Mouse (Mus musculus) limb, embryonic 10.5 days (tissue): ENCODE results near the gene Gm20403. TPM values are rescaled to one million over a fixed set of nuclear protein-coding genes. Genes with fewer than 3 reads are reported as not detected.

Source experiments
- DNase-seq: peaks from one replicate; pipeline ENCODE4 v3.0.0-alpha.2; 2017; ENCODE audit warnings: low spot score
- H3K27ac ChIP-seq: fragments of 300-500 bp; sonication (generic); 2 replicates; pipeline ENCODE4 v1.5.1; 2016; ENCODE audit warnings: mild to moderate bottlenecking
- H3K27me3 ChIP-seq: fragments of 300-500 bp; sonication (generic); 2 replicates; pipeline ENCODE4 v1.6.1; 2016; ENCODE audit warnings: low read depth, mild to moderate bottlenecking; ENCODE audit not compliant: poor library complexity, severe bottlenecking
- H3K36me3 ChIP-seq: fragments of 300-500 bp; sonication (generic); 2 replicates; pipeline ENCODE4 v1.6.1; 2016; ENCODE audit warnings: mild to moderate bottlenecking, moderate library complexity
- H3K4me1 ChIP-seq: fragments of 300-500 bp; sonication (generic); 2 replicates; pipeline ENCODE4 v1.6.1; 2016
- H3K4me3 ChIP-seq: fragments of 300-500 bp; sonication (generic); 2 replicates; pipeline ENCODE4 v1.5.1; 2016; ENCODE audit warnings: mild to moderate bottlenecking, moderate library complexity
- H3K9me3 ChIP-seq: fragments of 300-500 bp; sonication (generic); replicated peaks from 2 replicates; pipeline ENCODE4 v1.6.1; 2016; ENCODE audit warnings: mild to moderate bottlenecking
- WGBS: fragments of 180-500 bp; shearing (Covaris S2); methylation state at CpG from one replicate; pipeline ENCODE4 v1.1.7; 2016; 5-methylcytosine and 5-hydroxymethylcytosine counted together
- polyA plus RNA-seq: library from polyadenylated mRNA; unstranded; fragments of >200 nt; fragmentation: Nextera tagmentation; extraction: Ambion mirVana; gene quantifications from 2 replicates; pipeline ENCODE4 v1.2.1, GENCODE M21; 2016

The Gm20403 gene
- polyA plus RNA-seq, 1 experiment from 2014 or later: not detected

- DNase-seq: peak; percentile 79
Observed at GRCm38 (mm10) chr12:54985257-54986051, 875 bp downstream of the Gm20403 start.

GRCm38 (mm10) chr12:54984701-54985256 lies 1.6 kb downstream of the Gm20403 start:
- peak; percentile 79 for DNase-seq
- H3K9me3 ChIP-seq: no peaks in the 10 kb centered on the region
- H3K27me3 ChIP-seq: no peaks in the 10 kb centered on the region
- peaks cover 30% of the 10 kb centered on the region for H3K36me3 ChIP-seq
- peak overlapping the region; percentile 97 for H3K27ac ChIP-seq
- peak overlapping the region; percentile 77 for H3K4me3 ChIP-seq
- H3K4me1 ChIP-seq: peaks cover 10% of the 10 kb centered on the region
- 1% methylated on average over 42 of the region's 42 CpGs for WGBS

More at GRCm38 (mm10) chr12:54985257-54986051, 875 bp downstream of the Gm20403 start:
- peaks cover 10% of the 10 kb centered on the region for H3K4me1 ChIP-seq
- WGBS: under 1% methylated on average over 115 of the region's 117 CpGs
- no peaks in the 10 kb centered on the region for H3K9me3 ChIP-seq
- peak overlapping the region; percentile 97 for H3K27ac ChIP-seq
- H3K36me3 ChIP-seq: peaks cover 23% of the 10 kb centered on the region
- peak overlapping the region; percentile 77 for H3K4me3 ChIP-seq
- H3K27me3 ChIP-seq: no peaks in the 10 kb centered on the region

GRCm38 (mm10) chr12:54982935-54983715 lies 3.2 kb downstream of the Gm20403 start:
- WGBS: 80% methylated on average over 7 of the region's 7 CpGs
- Histone ChIP-seq H3K27ac (no peak overlapping the region), H3K9me3 (no peaks in the 10 kb centered on the region), H3K27me3 (no peaks in the 10 kb centered on the region), H3K4me3 (no peak overlapping the region), H3K36me3 (peaks cover 34% of the 10 kb centered on the region), H3K4me1 (peaks cover 10% of the 10 kb centered on the region)
- DNase-seq: no peak

DNA sequence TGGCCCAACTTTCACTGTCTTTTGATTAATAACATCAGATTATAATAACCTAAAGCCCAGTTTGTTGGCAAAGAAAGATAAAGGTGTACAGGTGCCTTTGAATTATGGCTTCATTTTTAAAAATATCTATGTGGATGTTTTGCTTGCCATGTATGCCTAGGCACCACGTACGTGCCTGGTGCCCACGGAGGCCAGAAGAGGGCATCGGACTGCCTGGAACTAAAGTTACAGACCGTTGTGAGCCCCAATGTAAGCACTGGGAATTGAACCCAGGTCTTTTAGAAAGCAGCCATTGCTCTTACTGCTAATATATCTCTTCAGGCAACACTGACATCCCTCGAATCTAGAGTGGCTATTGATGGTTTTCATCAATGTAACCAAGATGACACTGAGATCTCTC lies 4.4 kb downstream of the Gm20403 start:
- Histone ChIP-seq H3K9me3 (no peaks in the 10 kb centered on the region), H3K4me3 (no peak overlapping the region), H3K36me3 (peaks cover 34% of the 10 kb centered on the region), H3K27ac (no peak overlapping the region), H3K4me1 (peaks cover 10% of the 10 kb centered on the region), H3K27me3 (no peaks in the 10 kb centered on the region)
- 77% methylated on average over 6 of the region's 6 CpGs for WGBS
- DNase-seq: no peak

GRCm38 (mm10) chr12:54980939-54981338 lies 5.4 kb downstream of the Gm20403 start:
- WGBS: 91% methylated on average over 5 of the region's 5 CpGs
- Histone ChIP-seq H3K4me1 (peaks cover 13% of the 10 kb centered on the region), H3K36me3 (peaks cover 37% of the 10 kb centered on the region), H3K27ac (no peak overlapping the region), H3K9me3 (no peaks in the 10 kb centered on the region), H3K4me3 (no peak overlapping the region), H3K27me3 (no peaks in the 10 kb centered on the region)
- DNase-seq: no peak

DNA sequence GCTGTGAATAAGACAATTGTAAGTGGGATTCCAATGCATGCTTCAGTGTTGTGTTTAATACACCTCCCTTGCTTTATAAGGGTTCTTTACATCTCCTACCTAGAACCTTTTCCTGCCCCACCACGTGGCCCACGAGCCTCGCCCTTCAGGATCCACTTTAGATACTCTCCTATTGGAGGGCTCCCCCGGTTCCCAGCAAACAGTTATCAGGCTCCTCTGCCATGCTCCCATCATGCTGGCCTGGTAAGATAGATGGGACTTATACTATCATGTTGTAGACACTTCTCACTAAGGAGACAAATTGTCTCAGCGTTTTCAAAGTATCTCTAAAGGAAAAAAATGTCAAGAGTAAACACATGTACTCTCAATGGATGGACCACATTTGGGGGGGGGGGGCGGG lies 5.8 kb downstream of the Gm20403 start:
- Histone ChIP-seq H3K9me3 (no peaks in the 10 kb centered on the region), H3K36me3 (peaks cover 41% of the 10 kb centered on the region), H3K27ac (no peak overlapping the region), H3K4me1 (peaks cover 15% of the 10 kb centered on the region), H3K27me3 (no peaks in the 10 kb centered on the region), H3K4me3 (no peak overlapping the region)
- WGBS: 84% methylated on average over 6 of the region's 6 CpGs
- no peak for DNase-seq

- Histone ChIP-seq H3K27me3 (no peaks in the 10 kb centered on the region), H3K27ac (no peak overlapping the region), H3K36me3 (peaks cover 83% of the 10 kb centered on the region), H3K4me1 (no peaks in the 10 kb centered on the region), H3K9me3 (no peaks in the 10 kb centered on the region), H3K4me3 (no peak overlapping the region)
- 86% methylated on average over 3 of the region's 3 CpGs for WGBS
- DNase-seq: peak; percentile 4
Observed at GRCm38 (mm10) chr12:54969033-54969432, 17.3 kb downstream of the Gm20403 start.

DNA sequence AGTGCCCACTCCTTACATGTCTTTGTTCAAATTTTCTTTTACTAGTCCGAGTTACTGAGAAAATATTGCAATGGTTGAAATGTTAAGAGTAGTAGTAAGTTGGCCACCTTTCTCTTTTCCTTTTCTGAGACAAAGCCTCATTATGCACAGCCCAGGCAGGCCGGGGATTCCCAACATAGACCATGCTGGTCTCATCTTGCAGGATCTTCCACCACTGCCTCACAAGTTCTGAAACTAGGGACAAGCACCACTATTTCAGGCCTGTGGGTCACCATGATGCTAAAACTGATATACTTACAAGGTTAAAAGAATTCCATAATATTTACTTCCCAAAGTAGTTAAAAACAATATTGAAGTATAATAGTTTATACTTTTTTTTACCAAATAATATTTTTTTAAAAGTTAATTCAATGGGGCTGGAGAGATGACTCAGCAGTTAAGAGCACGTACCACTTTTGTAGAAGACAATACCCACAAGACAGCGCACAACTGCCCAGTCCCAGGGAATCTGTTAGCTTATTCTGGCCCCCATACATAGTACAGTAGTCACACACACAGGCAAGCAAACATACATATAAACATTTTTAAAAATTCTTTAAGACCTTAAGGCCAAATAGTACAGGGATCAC lies 20.7 kb downstream of the Gm20403 start:
- DNase-seq: no peak
- Histone ChIP-seq H3K27ac (no peak overlapping the region), H3K36me3 (peaks cover 73% of the 10 kb centered on the region), H3K4me1 (no peaks in the 10 kb centered on the region), H3K27me3 (no peaks in the 10 kb centered on the region), H3K9me3 (no peaks in the 10 kb centered on the region), H3K4me3 (no peak overlapping the region)
- 95% methylated on average over 4 of the region's 4 CpGs for WGBS

- no peaks in the 10 kb centered on the region for H3K4me1 ChIP-seq
- H3K27me3 ChIP-seq: no peaks in the 10 kb centered on the region
- 78% methylated on average over 2 of the region's 2 CpGs for WGBS
- H3K4me3 ChIP-seq: no peak overlapping the region
- H3K27ac ChIP-seq: no peak overlapping the region
- H3K36me3 ChIP-seq: peaks cover 35% of the 10 kb centered on the region
- H3K9me3 ChIP-seq: no peaks in the 10 kb centered on the region
- no peak for DNase-seq
Observed at GRCm38 (mm10) chr12:54959569-54959968, 26.8 kb downstream of the Gm20403 start.

DNA sequence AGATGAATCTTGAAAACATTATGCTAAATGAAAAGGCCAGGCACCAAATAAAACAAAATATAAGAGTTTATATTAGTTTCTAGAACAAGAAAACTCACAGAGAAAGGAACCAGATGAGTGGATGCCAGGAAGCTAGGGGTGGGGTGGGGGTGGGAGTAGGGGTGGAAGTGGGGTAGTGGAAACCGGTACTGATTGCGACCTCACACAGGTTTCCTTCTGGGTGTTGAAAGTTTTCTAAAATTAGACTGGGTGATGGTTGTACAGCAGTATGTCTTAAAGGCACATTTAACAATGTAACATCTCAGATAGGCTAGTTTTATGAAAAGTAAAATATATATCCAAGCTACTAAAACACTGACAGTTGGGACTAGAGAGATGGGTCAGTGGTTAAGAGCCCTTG lies 29.4 kb downstream of the Gm20403 start:
- DNase-seq: no peak
- Histone ChIP-seq H3K4me3 (no peak overlapping the region), H3K9me3 (no peaks in the 10 kb centered on the region), H3K4me1 (no peaks in the 10 kb centered on the region), H3K27me3 (no peaks in the 10 kb centered on the region), H3K36me3 (peaks cover 34% of the 10 kb centered on the region), H3K27ac (no peak overlapping the region)
- WGBS: 79% methylated on average over 2 of the region's 2 CpGs

- no peak overlapping the region for H3K27ac ChIP-seq
- no peak for DNase-seq
- 94% methylated on average over 4 of the region's 4 CpGs for WGBS
- no peaks in the 10 kb centered on the region for H3K27me3 ChIP-seq
- H3K36me3 ChIP-seq: peaks cover 37% of the 10 kb centered on the region
- no peaks in the 10 kb centered on the region for H3K9me3 ChIP-seq
- H3K4me1 ChIP-seq: no peaks in the 10 kb centered on the region
- no peak overlapping the region for H3K4me3 ChIP-seq
Observed at GRCm38 (mm10) chr12:54956457-54956856, 29.9 kb downstream of the Gm20403 start.

DNA sequence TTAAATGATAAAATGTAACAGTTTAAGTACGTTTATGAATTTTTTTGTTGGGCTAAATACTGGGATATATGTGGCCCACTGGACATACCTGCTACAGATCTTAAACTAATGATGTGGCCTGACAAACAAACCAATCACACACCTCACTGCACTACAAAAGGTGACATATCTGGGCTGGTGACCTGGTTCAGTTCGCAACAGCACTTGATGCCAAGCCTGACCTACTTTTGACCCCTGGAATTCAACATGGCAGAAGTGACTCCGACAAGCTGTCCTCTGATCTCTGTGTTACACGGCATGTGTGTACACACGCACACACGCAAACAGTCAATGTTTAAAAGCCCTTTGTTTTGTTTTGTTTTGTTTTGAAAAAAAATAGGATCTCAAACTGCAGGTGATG lies 40.2 kb downstream of the Gm20403 start:
- H3K4me1 ChIP-seq: no peaks in the 10 kb centered on the region
- no peaks in the 10 kb centered on the region for H3K9me3 ChIP-seq
- no peaks in the 10 kb centered on the region for H3K27me3 ChIP-seq
- no peak overlapping the region for H3K4me3 ChIP-seq
- 90% methylated on average over 6 of the region's 6 CpGs for WGBS
- no peak overlapping the region for H3K27ac ChIP-seq
- H3K36me3 ChIP-seq: peaks cover 36% of the 10 kb centered on the region
- no peak for DNase-seq
